Mouse (Mus musculus): Measurements from ENCODE around the gene Ikzf1.

GRCm38 (mm10) chr11:11758121-11758520 is 73.3 kb downstream of the Ikzf1 start:
- TF ChIP-seq CTCF (IDR thresholded peaks at IDR 0.05; ENCODE audit: low read depth, low read length) (no peak), GATA1 (IDR thresholded peaks at IDR 0.05; ENCODE audit: borderline replicate concordance, low read length) (no peak), TAL1 (conservative IDR thresholded peaks at IDR 0.05; ENCODE audit: low read depth, low read length) (no peak), POLR2AphosphoS5 (IDR thresholded peaks at IDR 0.05; ENCODE audit: insufficient replicate concordance, low read depth, low read length) (no peak)
